Comparison of ENCODE assay signal across 25 mouse cellular contexts in genomic region chr10:37386216-37386615, GRCm38 (mm10).
"Had no signal": no experiment of that assay in that cellular context is flagged by ENCODE, and none has a peak within 500 bp of the region (broad histone marks: within the 10 kb centered on the region; RNA-seq: fewer than 3 reads in every experiment).

No protein-coding gene starts in this region.

- H3K27me3 ChIP-seq: heart, embryonic 13.5 days; heart, embryonic 15.5 days; hindbrain, embryonic 13.5 days; hindbrain, embryonic 15.5 days; kidney, embryonic 15.5 days; limb, embryonic 12.5 days; liver, embryonic 12.5 days had no signal

- DNase-seq: gastrocnemius, adult 2 months; gastrocnemius, postnatal 10 days; gastrocnemius, postnatal 25 days; heart, adult 18-20 months; heart, postnatal 14 days; heart, postnatal 36 days; kidney, adult 11 months; kidney, adult 2 months; kidney, adult 9 months; kidney, postnatal 14 days; kidney, postnatal 36 days; liver had no signal

- H3K36me3 ChIP-seq: heart, embryonic 10.5 days; heart, embryonic 13.5 days; heart, embryonic 15.5 days; hindbrain, embryonic 13.5 days; hindbrain, embryonic 15.5 days; kidney, embryonic 15.5 days; limb, embryonic 10.5 days; limb, embryonic 12.5 days; liver, embryonic 12.5 days had no signal

- ATAC-seq: hindbrain, postnatal 0 days; intestine, embryonic 16.5 days; liver, embryonic 12.5 days had no signal

- H3K4me1 ChIP-seq: heart, embryonic 10.5 days; heart, embryonic 13.5 days; heart, embryonic 15.5 days; hindbrain, embryonic 13.5 days; hindbrain, embryonic 15.5 days; kidney, embryonic 15.5 days; limb, embryonic 10.5 days; liver, embryonic 12.5 days had no signal

- H3K9ac ChIP-seq: heart, embryonic 13.5 days; heart, embryonic 15.5 days; hindbrain, embryonic 13.5 days; hindbrain, embryonic 15.5 days; kidney, embryonic 15.5 days; limb, embryonic 12.5 days; liver, embryonic 12.5 days had no signal

- H3K9me3 ChIP-seq: heart, embryonic 10.5 days; heart, embryonic 13.5 days; heart, embryonic 15.5 days; hindbrain, embryonic 13.5 days; hindbrain, embryonic 15.5 days; kidney, embryonic 15.5 days; limb, embryonic 10.5 days; limb, embryonic 12.5 days; liver, embryonic 12.5 days had no signal

- H3K4me3 ChIP-seq: gastrocnemius, adult 2 months; heart, embryonic 10.5 days; heart, embryonic 13.5 days; heart, embryonic 15.5 days; hindbrain, embryonic 13.5 days; hindbrain, embryonic 15.5 days; kidney, embryonic 15.5 days; left cerebral cortex, adult 2 months; limb, embryonic 10.5 days; limb, embryonic 12.5 days; liver, embryonic 12.5 days had no signal

- H3K4me2 ChIP-seq: heart, embryonic 13.5 days; heart, embryonic 15.5 days; hindbrain, embryonic 13.5 days; hindbrain, embryonic 15.5 days; kidney, embryonic 15.5 days; limb, embryonic 12.5 days; liver, embryonic 12.5 days had no signal

- H3K27ac ChIP-seq: gastrocnemius, adult 2 months; heart, embryonic 10.5 days; heart, embryonic 13.5 days; heart, embryonic 15.5 days; hindbrain, embryonic 13.5 days; hindbrain, embryonic 15.5 days; hindbrain, postnatal 0 days; kidney, embryonic 15.5 days; kidney, postnatal 0 days; left cerebral cortex, adult 2 months; limb, embryonic 10.5 days; limb, embryonic 12.5 days; liver, embryonic 12.5 days had no signal
